Mouse (Mus musculus): ENCODE data around the gene Slc38a2.

Gene Slc38a2

GRCm38 (mm10) chr15:96660590-96661141 lies 38.9 kb downstream of the Slc38a2 start:
- no peak for DNase-seq

GRCm38 (mm10) chr15:96658275-96658602 lies 41.3 kb downstream of the Slc38a2 start:
- DNase-seq = no peak

- DNase-seq = no peak
These were observed 41.8 kb downstream of the Slc38a2 start for GRCm38 (mm10) chr15:96657576-96658274.

GRCm38 (mm10) chr15:96655514-96655913 lies 44.0 kb downstream of the Slc38a2 start:
- DNase-seq = peak; percentile 41 to 64

- DNase-seq = peak; percentile 59 to 76
These were observed 44.8 kb downstream of the Slc38a2 start for GRCm38 (mm10) chr15:96654714-96655113.

- no peak for DNase-seq
These were observed 46.5 kb downstream of the Slc38a2 start for GRCm38 (mm10) chr15:96653011-96653410.

- DNase-seq = no peak
These were observed 47.0 kb downstream of the Slc38a2 start for GRCm38 (mm10) chr15:96652531-96652930.

- DNase-seq = no peak
These were observed 52.2 kb downstream of the Slc38a2 start for GRCm38 (mm10) chr15:96647376-96647775.

GRCm38 (mm10) chr15:96642436-96643405 lies 56.8 kb downstream of the Slc38a2 start, which contains the start of gene Slc38a1:
TSS of gene Slc38a1 (minus strand) at chr15:96642913.
- peak; percentile 83 to 89 for DNase-seq

- peak in 1 of 2 experiments; percentile 63 for DNase-seq
These were observed 57.6 kb downstream of the Slc38a2 start for GRCm38 (mm10) chr15:96641821-96642435.

- peak; percentile 72 to 74 for DNase-seq
These were observed 58.3 kb downstream of the Slc38a2 start for GRCm38 (mm10) chr15:96641111-96641820.

- peak; percentile 49 to 59 for DNase-seq
These were observed 59.1 kb downstream of the Slc38a2 start for GRCm38 (mm10) chr15:96640291-96640985.

- no peak for DNase-seq
These were observed 59.9 kb downstream of the Slc38a2 start for GRCm38 (mm10) chr15:96639630-96640029.

- no peak for DNase-seq
These were observed 60.9 kb downstream of the Slc38a2 start for GRCm38 (mm10) chr15:96638656-96639055.

- peak; percentile 61 to 75 for DNase-seq
These were observed 61.4 kb downstream of the Slc38a2 start for GRCm38 (mm10) chr15:96638173-96638572.
